Mouse (Mus musculus) thymus, adult 2 months (tissue): ENCODE measurements at regions not wholly inside any gene's neighbourhood (a gene's known extent, or its start where the extent isn't known, plus 50 kb on each side); places are given as distances from the start of the nearest gene placed in this dataset.

Experiments used
- CTCF ChIP-seq: fragments of 200-500 bp; IDR thresholded peaks from 2 replicates; pipeline ENCODE4 v1.5.1; 2012; ENCODE audit warnings: mild to moderate bottlenecking, control low read depth, low read length, moderate library complexity, borderline replicate concordance; ENCODE audit not compliant: control insufficient read depth, poor library complexity, insufficient read depth; ENCODE audit errors: extremely low read depth
- POLR2A ChIP-seq: fragments of 200-500 bp; IDR thresholded peaks from 2 replicates; pipeline ENCODE4 v1.6.1; 2012; ENCODE audit warnings: mild to moderate bottlenecking, low read length, control low read depth, moderate library complexity; ENCODE audit not compliant: control insufficient read depth, poor library complexity, insufficient read depth; ENCODE audit errors: extremely low read depth

DNA sequence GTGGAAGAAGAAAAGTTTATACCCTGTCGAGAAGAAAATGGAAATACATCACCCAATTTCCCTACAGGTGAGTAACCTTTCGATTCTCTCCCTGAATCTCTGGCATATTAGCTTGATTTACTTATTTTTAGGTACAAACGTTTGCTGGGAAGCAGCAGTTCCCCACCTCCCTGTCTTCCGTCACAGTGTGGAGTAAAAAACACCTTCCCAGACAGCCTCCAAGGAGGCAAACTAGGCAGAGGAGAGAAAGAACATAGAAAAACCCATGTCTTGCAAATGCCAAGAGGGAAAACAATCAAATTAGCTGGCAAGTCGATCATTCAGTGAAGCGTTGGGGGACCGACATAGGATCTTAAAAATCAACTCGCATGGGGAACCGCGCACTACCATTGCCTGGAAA, 209.0 kb upstream of the Btbd3 start:
- no peak for TF ChIP-seq POLR2A
- no peak for TF ChIP-seq CTCF
